Mouse (Mus musculus): Measurements from ENCODE around the gene Pld1. TPM values are rescaled to one million over a fixed set of nuclear protein-coding genes. Genes with fewer than 3 reads are reported as not detected.

Gene Pld1
- polyA plus RNA-seq, 1 experiment: 2.7 TPM

DNA sequence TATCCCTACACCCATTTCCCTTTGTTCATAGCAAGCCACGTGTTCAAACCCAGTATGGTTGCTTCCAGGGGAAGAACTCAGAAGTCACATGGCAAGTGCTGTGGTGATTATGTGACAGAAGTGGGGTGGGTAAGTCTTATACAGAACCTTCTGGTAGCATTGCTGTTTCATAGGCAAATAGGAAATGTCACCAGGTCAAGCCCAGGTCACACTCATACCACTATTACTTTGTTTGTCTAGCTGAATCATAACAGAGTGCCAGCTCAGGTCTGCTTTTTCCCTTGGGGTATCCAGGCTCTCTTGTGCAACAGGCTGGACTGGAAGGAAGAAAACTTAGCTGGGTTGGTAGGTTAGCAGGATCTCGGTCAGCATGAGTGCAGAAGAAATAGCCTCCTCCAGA is 219.5 kb downstream of the Pld1 start:
- DNase-seq (ENCODE audit: low read depth): no peak

DNA sequence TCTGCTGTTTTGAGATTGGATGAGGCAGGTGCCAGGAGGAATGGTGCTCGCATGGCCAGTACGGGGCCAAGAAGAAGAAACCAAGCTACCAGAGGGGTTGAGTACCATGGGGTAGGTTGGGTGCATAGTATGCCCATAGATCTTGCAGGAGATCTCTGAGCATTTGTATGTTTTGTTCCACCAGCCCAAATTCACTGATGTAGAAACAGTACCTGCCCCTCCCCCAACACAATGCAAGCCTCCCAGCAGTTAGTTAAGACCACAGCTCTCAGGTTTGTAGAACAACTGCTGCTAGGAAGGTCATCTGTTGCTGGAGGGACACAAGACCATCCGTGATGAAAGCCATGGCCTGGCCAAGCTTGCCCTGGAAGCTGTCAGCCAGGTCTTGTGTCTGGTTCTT is 220.4 kb downstream of the Pld1 start:
- DNase-seq (ENCODE audit: low read depth): no peak

DNA sequence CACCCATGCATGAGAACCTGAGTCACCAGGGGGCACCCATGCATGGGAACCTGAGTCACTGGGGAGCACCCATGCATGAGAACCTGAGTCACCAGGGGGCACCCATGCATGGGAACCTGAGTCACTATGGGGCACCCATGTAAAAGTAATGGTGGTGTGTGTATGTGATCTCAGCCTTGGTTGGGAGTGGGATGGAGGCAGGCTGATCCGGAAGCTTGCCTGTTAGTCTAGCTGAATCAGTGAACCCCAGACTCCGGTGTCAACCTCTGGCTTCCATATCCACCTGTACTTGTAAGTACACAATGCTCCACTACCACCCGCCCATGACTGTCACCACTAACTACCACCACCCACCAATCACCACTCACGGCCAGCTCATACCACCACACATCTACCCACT is 223.9 kb downstream of the Pld1 start:
- no peak for DNase-seq (ENCODE audit: low read depth)

DNA sequence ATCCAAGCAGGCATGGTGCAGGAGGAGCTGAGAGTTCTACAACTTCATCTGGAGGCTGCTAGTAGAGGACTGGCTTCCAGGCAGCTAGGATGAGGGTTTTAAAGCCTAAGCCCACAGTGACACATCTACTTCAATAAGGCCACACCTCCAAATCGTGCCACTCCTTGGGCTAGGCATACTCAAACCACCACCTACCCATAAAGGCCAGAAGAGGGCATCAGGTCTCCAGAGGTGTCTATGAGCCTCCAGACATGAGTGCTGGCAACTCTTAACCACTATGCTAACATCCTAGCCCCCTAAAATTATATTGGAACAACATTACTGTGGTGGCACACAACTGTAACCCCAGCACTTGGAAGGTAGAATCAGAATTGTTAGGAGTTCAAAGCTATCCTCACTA is 226.2 kb downstream of the Pld1 start:
- no peak for DNase-seq (ENCODE audit: low read depth)

DNA sequence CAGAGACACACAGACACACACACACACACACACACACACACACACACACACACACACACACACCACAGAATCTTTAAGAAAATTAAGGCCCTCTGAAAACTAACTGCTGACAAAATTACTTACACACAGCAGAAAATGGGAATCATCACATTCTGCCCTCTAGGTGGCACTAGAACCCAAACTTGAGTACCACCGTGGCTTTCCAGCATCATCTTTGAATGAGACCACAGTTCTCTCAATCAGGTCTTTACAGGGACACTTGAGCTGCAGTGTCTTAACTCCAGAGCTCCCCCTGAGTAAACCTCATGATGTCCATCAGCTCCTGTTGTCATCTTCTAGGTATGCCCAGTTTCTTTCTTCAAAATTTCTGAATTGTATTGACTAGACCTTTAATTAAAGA is 227.1 kb downstream of the Pld1 start:
- DNase-seq (ENCODE audit: low read depth): no peak

DNA sequence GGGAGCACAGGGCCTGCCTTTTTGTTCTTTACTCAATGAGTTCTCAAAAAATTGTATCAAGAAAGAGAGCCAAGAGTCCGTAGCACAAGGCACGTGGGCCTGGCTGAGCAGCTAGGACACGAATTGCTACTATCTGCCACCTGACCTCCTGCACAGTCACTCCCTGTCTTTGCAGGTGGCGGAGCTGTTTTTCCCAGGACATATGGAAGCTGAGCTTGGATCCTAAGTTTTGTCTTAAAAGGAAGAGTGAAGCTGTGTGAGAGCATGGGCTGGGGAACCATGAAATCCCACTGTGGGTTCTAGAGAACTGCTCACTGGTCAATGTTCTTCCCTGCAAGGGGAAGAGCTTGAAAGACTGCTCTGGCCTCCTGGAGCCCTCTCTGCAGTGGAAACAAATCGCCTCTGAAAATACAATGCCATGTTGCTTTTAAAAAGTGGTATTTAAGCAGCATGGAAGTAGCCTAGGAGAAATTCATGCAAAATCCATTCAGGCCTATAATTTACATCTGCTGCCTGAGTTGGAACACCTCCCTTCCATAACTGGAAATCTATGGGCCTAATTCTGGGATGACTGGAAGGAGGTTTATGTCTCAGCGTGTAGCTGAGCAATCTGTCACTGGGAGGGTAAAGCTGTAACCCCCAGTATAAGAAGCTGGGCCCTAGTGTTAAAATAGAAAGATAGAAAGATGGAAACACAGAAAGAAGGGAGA is 229.5 kb downstream of the Pld1 start:
- DNase-seq (ENCODE audit: low read depth): no peak

DNA sequence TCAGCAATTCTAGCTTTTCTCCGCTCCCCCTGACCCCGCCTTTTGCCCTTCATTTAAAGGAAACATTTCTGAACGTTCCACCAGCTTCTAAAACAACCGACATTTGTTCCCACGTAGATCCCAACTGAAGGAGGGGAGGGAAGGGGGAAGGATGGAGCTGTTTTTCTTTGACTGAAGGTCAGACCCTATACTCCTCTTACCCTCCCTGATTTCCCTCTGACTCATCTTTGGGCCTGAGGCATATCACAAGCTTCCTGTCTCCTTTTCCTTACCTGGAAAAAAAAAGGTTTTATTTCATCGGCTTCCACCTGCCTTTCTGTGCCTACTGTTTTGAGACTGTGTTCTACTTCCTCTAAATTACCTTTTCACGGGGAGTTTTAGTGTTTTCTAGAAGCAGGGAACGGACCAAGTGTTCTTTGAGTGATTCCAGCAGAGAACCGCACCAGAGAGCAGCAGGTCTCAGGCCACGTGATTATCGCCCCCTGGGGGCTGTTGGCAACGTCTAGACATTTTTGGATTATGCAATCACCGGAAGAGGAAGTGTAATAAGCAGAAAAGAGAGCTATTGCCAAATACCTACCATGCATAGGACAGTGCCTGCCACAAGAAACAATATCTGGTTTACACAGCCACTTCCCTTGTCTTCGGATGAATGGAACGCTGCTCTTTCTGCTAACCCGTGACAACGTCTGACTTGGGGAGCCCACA is 232.6 kb downstream of the Pld1 start:
- no peak for DNase-seq (ENCODE audit: low read depth)

DNA sequence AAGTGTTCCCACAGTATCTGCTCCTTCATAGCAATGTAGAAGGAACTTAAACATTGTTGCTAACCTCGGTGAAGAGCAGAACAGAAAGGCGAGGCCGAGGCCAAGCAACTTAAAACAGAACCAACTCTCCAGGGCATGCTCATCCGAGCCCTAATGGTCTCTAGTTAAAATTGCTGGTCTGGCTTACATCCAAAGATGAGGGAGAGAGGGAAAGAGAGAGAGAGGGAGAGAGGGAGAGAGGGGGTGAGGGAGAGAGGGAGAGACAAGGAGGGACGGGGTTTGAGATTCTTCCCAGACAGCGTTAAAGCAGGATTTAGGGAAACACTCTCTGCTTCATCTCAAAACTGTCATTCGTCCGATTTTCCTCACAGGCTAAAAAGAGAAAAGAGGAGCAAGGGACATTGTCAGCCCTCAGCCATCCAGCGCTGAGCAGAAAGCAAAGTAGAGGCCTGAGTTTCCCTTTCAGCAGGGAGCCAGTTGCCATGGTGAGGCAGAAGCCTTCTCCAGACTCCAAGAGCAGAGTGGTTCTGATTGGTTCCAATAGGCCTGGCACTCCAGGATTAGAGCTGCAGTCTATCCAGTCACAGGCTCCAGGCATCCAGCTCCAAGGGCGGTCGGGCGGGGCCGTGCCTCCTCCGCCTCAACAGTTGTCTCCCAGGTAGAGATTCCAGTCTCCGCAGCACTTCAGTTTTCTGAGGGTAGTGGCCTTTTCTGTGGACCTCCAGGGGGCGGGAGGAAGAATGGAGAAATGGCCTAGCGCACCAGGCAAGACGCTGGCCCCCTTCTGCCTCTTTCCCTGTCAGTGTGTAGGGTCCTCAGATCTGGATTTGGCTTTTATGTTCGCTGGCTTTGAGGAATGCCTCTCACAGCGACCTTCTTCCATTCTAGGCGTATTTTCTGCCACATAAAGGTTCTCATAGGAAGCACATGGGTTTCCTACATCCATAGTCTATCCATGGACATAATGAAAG is 237.8 kb downstream of the Pld1 start:
- DNase-seq (ENCODE audit: low read depth): no peak

DNA sequence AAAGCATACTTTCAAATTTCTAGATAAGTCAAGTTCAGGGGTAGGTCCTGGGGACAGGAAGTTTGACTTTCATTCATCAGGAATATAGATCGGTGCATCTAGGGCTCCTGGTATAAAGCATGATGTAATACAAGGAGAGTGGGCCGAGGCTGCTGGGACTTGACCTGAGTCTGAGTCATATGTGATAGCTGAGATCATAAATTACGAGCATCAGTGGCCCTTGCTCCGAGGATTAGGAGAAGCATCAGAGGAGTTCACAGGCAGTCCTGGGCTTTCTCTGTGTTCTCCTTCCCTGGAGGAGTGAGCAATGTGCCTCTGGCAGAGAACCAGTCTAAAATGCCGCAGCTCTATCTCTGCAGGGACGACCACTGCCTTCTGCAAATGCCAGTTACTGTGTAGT is 239.8 kb downstream of the Pld1 start:
- DNase-seq (ENCODE audit: low read depth): no peak

Other genes with a start within 250 kb of the Pld1 start
- 30.1 and 40.5 TPM in 2 replicates for gene Fndc3b, start 227.4 kb upstream of the Pld1 start, polyA plus RNA-seq (2012; rRNA removed)
- 13.5 and 27.9 TPM in 2 replicates for gene Tmem212, start 42.3 kb upstream of the Pld1 start, polyA plus RNA-seq (2012; rRNA removed)

Data from gonadal fat pad, adult 2 months (tissue).